Mouse (Mus musculus): ENCODE results near the gene Daam1.
A peak's percentile ranks its signal among the peaks of the same experiment; 100 is the strongest.

The Daam1 gene

DNA sequence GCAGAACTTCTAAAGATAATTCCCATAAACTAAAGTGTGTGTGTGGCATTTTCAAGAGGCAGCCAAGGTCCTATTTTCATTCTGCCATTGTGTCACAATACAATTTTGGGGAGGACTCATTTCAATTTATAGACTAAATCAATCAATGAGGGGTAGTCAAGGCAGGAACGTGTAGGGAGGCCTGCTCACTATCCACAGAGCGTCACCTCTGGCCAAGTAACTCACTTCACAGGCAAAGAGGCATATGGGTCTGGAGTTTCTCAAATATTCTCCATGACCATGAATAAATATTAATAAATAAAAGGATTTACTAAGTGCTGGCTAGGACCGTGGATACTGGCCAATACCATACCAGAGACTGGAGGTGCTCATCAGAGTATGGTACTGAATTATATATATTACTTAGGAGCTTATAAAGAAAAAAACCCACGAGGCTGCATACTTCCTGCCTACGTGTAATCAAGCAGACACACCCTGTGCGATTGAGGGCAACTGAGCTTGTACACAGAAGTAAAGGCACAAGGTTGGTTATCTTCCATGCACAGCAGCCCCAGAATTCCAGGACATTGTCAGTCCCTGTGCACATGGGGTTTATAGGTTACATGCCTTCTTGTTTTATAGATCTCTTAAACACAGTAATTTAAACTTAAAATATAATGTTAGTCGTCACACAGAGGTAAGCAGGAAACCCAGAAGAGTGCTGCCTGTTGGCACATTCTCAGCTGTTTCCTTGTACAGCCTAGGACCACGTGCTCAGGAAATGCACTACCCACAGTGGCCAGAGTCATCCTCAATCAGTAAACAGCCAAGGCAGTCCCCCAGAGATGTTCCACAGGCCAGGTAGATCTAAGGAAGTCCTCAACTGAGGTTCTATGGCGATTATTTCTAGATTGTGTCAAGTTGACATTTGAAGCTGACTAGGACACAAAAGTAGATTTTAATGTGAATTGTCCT, 101.8 kb downstream of the Daam1 start:
- no peak for DNase-seq (ENCODE audit: low spot score)

DNA sequence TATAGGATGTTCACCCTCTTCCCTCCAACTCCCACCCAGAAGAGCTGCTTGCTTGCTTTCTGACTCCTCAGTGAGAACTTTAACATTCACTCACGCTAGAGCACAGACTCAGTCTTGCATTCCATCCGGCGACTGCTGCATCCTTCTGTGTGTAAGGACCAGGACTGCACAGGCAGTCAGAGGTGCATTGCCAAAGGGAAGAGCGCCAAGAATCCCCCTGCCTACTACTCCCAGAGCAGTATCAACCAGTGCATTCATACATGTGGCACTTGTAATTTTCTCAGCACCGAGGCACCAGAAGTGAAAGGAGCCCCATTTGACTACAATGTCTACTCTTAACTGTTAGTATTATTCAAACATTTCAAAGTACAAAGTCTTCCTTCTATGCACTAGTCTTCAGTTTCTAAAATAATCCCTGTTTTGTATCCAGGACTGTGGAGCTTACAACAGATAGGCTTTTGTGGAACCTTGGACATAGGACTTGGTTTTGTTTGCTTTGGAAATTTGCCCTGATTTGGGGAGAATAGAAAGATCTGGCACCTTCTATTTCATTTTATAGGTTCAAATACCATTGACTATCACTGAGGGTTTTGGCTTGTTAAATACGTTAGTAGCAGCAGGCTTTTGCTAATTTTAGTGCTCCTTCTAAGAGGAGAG, 103.2 kb downstream of the Daam1 start:
- DNase-seq (ENCODE audit: low spot score) = no peak

GRCm38 (mm10) chr12:71936636-71937035, 105.8 kb downstream of the Daam1 start:
- DNase-seq (ENCODE audit: low spot score) = no peak

DNA sequence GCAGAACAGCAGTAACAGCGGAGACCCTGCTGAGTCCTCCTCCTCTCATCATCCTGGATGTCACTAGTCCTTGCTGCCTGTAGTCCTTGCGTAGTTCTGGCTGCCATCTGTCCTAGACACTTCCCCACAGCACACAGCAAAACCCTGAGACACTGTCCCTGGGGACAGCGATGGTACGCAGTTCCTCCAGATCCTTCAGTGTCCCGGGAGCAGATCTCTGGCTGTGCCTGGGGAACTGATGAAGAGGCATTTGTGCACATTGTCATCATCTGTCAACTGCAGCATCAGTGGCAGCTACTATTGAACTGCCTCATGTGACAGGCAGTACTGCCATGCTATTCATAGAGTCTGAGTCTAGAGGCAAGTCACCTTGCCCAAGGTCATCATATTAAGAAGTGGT, 107.6 kb downstream of the Daam1 start:
- DNase-seq (ENCODE audit: low spot score) = no peak

DNA sequence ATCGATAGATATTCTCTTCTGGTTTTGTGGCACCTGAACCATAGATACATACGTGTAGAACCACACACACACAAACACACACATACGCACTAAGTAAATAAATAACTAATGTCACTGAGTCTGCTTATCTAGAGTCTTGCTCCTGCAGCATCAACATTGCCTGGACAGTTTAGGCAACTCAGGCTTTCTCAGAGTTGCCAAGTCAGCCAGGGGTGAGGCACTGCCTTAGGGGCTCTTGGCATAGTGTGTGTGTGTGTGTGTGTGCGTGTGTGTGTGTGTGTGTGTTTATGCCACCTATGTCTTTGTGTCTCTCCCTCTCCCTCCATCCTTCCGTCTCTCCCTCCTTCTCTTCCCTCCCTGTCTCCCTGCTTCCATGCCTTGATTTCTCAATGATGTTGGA, 110.4 kb downstream of the Daam1 start:
- no peak for DNase-seq (ENCODE audit: low spot score)

GRCm38 (mm10) chr12:71943112-71943511, 112.2 kb downstream of the Daam1 start:
- DNase-seq (ENCODE audit: low spot score) = no peak

- no peak for DNase-seq (ENCODE audit: low spot score)
These were observed 112.8 kb downstream of the Daam1 start for GRCm38 (mm10) chr12:71943646-71944045.

DNA sequence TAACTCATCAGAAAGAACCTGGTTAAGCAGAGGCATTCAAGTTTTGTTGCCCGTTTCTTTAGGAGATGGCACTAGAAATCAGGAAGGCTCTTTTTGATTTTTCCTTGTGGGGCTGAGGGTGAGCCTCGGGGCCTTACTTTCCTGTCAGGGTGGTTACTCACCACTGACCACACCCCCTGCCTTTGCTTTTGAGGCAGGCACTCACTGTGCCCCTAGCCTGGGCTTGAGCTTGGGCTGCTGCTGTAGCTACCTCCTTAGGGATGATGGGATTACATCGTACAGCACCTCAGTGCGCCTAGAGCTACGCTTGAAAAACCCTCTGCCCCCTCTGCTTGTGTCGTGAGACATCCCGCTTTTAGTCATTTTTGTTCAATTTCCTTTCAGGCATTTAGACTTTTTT, 115.0 kb downstream of the Daam1 start:
- DNase-seq (ENCODE audit: low spot score) = no peak

DNA sequence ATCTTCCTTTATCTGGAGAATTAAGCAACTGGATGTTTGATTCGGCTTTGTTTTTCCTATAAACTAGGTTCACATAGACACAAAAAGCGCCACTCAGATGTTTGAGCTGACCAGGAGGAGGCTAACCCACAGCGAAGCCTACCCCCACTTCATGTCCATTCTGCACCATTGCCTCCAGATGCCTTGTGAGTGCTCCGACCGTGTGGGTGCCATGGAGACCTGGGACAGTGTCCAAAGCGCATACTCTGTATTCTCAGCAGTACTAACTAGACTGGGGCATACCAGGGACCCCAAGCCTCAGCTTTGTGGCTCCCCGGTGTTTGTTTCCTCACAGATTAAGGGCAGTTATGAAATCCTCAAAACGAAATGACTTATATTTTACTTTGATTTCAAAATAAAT, 115.6 kb downstream of the Daam1 start:
- peak; percentile 54 for DNase-seq (ENCODE audit: low spot score)

DNA sequence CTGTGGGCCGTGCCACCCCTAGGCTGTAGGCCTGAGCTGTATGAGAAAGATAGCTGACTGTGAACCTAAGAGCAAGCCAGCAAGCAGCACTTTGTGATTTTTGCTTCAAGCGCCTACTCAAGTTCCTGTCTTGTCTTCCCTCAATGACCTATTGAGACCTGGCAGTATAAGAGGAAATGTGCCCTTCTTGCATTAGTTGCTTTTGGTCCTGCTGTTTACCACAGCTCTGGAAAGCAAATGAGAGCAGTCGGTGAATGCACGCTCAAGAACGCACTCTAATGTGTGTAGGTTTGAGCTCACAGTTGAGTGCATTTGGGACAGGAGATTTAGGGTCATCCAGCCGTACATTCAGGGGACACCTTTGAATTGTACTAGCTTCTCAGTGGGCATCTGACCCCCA, 118.1 kb downstream of the Daam1 start:
- DNase-seq (ENCODE audit: low spot score) = no peak

DNA sequence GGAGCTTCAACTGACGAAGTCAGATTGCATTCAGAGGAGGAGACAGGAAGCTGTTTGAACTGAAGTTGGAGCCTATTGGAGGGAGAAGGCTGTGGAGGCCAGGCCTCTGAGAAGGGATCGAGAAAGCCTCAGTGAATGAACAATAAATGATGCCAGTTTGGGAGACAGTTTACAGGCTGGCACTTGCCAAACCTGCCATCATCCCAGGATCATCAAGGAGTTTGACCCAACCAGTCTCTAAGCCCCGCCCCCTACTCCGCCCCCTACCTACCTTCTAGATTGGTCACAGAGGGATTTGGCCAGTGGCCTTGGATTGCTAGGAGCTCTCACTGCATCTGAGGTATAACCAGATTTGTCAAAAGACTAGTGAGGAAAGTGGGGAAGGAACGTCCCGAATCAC, 118.7 kb downstream of the Daam1 start:
- DNase-seq (ENCODE audit: low spot score) = no peak

DNA sequence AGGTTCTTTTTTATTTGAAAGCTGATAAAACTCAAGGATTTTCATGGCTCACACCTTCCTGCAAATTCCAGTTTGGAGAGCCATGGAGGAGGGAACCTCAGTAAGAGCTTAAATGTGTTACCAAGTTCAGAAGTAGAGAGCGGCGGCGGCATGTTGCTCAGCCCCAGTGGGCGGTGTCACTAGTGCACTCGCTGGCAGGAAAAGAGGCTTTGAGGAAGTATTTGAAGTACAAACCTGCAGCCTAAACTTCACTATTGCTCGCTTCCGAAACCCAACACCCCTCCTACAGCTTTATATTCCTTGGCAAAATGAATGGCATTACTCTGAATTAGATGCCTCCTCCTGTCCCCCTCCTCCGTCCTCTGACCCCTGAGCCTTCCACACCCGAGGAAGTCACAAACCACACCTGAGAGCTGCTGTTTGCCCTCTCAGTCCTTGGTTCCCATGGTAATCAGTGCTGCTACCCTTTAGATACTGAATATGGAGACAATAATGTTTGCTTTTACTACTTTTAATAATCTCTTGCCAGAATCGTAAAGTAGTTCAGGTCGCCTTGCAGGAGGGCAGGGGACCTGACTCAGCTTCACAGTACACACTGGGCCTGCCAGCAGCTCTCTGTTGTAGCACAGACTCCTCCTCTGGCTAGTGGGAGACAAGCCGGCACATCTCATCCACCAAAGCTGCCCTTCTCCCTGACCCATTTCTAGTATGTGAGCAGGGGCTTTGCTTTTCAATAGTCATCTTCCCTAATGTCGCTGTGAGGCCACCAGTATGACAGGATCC, 119.4 kb downstream of the Daam1 start:
- no peak for DNase-seq (ENCODE audit: low spot score)

DNA sequence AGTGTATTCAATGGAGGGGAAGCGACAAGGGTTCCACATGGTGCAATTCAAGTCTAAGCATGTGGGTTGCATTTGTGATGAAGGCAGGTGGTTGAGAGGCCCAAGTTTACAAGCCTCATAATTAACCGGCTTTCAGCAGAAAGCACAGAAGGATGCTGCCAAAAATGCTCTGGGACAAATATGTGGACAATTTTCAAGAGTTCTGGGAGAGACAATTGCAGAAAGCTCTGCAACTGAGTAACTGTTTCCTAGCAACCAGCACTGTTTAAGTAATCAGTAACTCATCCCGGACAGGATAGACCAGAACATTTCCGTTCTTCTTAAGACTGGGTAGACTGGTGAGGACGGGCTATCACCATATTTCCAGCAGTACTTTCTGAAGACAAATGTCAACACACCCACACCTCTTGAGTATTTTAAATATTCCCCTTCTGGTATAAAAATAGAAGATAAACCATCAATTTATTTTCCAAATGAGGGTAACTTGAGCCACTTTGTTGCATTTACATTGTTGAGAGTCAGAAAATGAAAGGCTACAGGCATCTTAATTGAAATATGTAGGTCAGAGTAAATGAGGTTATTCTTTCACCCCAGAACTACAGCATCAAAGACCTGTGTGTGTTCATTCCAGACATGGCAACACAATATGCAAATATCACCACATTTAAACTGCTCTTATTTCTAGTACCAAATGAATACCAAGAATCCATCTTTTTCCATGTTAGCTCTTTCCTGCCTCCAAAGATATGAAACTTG, 123.5 kb downstream of the Daam1 start:
- DNase-seq (ENCODE audit: low spot score) = no peak

- peak; percentile 66 for DNase-seq (ENCODE audit: low spot score)
These were observed 126.1 kb downstream of the Daam1 start for GRCm38 (mm10) chr12:71956980-71957379.

GRCm38 (mm10) chr12:71957496-71957895, 126.6 kb downstream of the Daam1 start:
- peak; percentile 76 for DNase-seq (ENCODE audit: low spot score)

GRCm38 (mm10) chr12:71959351-71959991, 128.6 kb downstream of the Daam1 start:
- DNase-seq (ENCODE audit: low spot score) = peak; percentile 92

- DNase-seq (ENCODE audit: low spot score) = no peak
These were observed 130.8 kb downstream of the Daam1 start for GRCm38 (mm10) chr12:71961671-71962070.

DNA sequence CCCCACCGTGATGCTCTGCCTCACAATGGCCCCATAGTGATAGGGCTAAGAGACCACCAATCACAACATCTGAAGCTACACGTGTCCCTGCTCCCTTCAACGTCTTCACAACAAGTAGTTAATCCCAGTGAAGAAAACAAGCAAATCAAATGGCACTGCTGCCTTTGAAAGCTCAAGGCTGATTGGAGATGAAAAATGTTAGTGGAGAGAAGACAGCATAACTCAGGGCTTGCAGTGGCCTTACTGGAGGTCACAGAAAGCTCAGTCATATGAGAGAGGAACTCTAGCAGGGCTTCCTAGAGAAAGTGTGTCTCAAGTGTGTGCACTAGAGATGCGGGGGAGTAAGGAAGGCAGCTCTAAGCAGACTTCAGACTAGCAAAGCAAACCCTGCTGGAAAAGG, 131.7 kb downstream of the Daam1 start:
- no peak for DNase-seq (ENCODE audit: low spot score)

DNA sequence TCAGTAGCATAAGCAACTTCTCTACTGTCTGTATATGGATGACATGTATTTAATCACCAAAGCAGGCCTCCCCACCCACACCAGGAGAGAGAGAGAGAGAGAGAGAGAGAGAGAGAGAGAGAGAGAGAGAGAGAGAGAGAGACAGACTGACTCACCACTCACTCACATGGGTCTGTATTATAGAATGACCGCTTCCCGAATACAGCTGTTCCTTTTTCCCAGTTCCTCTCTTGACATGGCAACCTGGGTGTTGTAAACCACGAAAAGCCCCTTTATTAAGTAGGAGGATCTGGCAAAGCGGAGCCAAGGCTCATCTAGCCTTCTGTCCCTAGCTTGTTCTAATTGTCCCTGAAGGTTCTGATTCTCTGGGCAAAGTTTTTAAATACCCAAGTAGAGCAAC, 137.7 kb downstream of the Daam1 start:
- no peak for DNase-seq (ENCODE audit: low spot score)

DNA sequence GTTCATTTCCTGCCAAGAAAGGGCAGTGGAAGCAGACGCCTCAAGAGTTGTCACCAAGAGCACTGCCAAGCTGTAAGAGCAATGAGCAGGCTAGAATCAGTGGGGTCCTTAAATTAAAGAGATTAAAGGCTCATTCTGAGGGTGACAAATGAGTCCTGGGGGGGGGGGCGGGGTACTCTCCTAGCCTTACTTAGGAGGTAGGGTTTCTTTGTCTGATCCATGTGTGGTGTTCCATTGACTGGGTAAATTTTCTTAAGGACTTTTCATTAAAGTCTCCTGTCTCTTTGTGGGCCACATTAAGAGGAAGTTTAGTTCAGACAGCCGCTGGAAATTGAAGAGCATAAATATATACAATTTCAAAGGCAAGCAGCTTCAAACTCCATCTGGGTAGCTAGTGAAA, 138.1 kb downstream of the Daam1 start:
- DNase-seq (ENCODE audit: low spot score) = no peak

DNA sequence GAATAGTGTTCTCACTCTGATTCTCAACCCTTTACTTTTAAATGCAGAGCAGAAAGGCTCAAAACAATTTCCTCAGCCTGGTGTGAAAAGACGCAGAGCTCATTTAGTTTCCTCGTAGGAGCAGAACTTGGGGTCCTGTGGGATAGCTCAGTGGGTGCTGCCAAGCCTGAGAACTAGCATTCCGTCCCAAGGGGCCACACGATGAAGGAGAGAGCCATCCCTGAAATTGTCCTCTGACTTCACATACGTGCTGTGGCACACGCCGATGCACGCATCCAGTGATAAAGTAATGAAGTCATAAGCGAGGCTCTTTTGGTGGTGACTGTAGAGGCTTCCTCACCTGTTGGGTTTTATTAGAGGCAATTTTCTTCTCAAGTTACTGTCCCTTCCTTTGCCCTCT, 138.6 kb downstream of the Daam1 start:
- DNase-seq (ENCODE audit: low spot score) = no peak
